Mouse (Mus musculus): Measurements from ENCODE around the gene Dleu7.

Dleu7 gene

DNA sequence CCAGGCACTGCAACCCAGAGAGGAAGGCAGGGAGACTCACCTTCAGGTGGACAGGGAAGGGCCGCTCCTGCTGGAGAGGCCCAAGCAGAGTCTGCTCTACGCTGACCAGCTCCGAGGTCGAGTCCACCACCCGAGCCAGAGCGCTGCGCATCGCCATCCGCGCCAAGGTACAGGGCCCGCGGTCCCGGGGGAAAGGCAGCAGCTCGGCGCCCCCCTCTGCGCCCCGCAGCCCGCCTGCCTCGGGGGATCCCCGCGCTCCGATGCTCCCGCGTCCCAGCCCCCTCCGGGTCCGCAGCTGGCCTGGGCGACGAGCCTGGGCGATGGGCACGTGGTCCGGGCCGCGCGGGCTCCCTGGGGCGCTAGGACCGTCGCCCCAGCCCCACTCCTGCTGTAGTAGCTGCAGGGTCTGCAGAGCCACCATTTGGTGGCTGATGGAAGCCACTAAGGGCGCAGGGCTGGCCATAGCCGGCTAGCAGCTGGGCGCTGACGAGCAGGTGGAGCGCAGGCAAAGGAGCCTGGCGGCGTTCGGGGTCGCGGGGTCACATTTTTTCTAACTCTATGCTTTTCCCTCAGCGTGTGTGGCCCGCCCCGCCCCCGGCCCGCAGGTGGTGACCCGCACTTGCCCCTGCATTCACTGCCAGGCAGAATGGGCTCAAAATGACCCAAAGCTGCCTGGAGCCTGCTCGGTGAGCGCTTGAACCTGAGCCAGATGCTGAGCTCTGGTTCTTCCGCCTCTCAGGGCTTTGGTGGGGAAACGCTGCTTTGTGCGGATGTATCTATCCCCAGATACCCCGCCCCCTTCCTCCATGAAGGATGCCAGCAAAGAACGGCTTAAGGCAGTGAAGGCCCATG, at the start of gene Dleu7, which contains the start of gene Rnaseh2b:
Gene Dleu7, minus strand, starts transcription at position 560 of the 852 bp plus-strand sequence.
Gene Rnaseh2b, plus strand, starts transcription at position 102 of the 852 bp plus-strand sequence.
- in situ Hi-C loops (cut with MboI, MseI), result loop anchor here in 1 of 2 experiments (5.0 kb wide), 1 partner anchor 40 kb away; no protein-coding TSS in a partner anchor

DNA sequence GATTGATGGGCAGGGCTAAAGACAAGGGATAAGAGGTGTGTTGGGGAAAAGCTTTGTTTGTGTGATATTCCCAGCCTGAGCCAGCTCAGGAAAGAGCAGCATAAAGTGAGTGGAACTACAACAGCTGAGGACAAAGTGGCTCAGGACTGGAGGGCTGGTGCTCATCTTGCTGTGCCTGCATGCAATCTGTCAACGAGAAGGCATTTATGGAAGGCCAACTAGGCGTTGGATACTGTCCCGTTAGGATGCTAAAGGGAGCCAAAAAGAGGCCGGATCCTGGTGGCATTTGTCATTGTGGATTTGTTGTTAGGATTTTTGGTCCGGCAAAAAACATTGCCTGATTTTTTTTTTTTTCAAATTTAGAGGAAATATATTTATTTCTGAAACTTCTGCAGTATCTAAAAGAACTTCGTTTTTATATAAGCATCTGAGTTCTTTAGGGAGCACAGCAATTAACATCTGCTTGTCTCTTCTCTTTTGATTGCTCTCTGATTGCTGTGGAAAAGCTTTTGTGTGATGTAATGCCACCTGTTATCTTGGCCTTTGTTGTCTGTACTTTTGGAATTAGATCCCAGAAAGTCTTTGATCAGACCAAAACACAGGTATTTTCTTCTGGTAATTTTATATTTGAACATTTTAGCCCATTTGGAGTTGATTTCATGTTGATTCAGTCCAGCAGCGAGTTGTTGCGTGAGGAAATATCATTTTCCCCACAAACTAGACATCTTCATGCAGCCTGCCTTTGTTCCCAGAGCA, 49.2 kb upstream of the Dleu7 start:
- in situ Hi-C loops (cut with MboI, MseI), result no loop called here

GRCm38 (mm10) chr14:62339196-62339595, 46.3 kb upstream of the Dleu7 start:
- in situ Hi-C loops (cut with MboI, MseI), result no loop called here

DNA sequence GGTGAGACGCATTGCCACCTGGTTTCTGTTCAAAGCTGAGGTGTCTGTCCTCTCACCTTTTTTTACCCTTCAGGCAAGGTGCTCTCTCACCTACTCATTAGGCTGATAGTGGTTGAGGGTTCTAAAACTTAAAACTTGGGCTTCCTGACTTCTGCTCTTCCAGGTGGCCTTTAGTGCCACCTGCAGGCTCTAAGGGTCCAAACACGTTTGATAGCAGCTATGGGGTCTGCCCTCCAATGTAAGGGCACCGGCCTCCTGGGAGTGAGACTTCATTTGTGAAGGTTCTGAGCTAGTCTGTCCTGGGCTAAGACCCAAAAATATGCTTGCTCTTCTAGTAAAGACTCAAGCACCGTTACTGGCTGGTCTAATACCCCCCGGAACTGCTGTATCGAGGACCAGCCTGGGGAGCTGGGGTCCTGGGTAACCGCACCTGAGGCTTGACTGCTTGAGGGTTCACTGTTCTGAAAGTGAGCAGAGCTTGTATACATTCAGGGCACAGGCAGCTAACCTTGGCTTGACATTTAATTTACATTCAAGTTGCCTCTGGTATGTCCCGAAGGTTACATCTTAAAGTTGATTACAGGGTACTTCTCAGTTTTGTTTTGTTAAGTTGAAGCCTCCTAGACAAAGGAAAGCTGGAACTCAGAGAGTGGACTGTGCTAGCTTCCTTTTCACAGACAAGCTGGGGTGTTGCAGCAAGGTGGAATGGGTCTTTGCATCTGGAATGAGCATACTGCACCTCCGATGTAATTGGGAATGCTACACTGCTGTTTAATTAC, 41.3 kb upstream of the Dleu7 start:
- in situ Hi-C loops (cut with MboI, MseI), result loop anchor here in 1 of 2 experiments (5.0 kb wide), 1 partner anchor 42 kb away; the partner anchor contains the start of genes Dleu7 and Rnaseh2b

DNA sequence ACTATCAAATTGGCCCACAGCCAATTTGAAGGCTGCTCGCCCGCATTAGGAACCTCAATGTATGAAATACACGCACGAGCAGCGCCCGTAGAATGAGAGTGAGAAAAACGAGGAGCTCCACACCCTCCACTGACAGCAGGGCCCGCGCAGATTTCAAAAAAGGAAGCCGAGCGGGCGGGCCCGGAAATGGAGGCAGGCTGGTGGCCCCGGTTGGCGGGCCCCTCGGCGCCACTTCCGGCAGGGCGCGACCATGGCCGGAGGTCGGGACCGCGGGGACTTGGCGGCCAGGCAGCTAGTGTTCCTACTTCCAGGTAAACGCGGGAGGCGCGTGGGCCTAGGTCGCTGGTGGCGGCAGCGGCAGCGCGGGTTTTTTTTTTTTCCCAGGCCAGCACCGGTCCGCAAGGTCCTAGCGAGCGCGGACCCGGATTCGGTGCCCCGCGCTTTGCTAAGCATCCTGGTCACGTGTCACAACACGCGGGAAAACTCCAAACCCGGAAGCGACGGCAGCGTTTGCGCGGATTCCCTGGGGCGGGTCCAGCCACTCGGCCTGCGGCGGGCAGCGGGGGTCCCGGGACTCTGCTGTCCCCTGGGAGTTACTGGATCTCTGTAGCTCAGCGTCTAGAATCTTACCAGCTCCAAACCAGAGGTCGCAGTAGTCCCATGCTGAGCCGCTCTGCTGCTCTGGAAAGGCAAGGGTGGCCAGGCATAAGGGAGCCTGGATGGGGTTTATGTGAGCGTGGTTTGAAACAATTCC, 39.2 kb upstream of the Dleu7 start:
- in situ Hi-C loops (cut with MboI, MseI), result loop anchor here in 1 of 2 experiments (5.0 kb wide), 1 partner anchor 40 kb away; the partner anchor contains the start of genes Dleu7 and Rnaseh2b

- in situ Hi-C loops (cut with MboI, MseI), result loop anchor here in 1 of 2 experiments (5.0 kb wide), 1 partner anchor 39 kb away; the partner anchor contains the start of genes Dleu7 and Rnaseh2b
These were observed 38.6 kb upstream of the Dleu7 start for GRCm38 (mm10) chr14:62331457-62331856.

- in situ Hi-C loops (cut with MboI, MseI), result loop anchor here in 1 of 2 experiments (5.0 kb wide), 1 partner anchor 37 kb away; the partner anchor contains the start of genes Dleu7 and Rnaseh2b
These were observed 36.8 kb upstream of the Dleu7 start for GRCm38 (mm10) chr14:62329631-62330030.

DNA sequence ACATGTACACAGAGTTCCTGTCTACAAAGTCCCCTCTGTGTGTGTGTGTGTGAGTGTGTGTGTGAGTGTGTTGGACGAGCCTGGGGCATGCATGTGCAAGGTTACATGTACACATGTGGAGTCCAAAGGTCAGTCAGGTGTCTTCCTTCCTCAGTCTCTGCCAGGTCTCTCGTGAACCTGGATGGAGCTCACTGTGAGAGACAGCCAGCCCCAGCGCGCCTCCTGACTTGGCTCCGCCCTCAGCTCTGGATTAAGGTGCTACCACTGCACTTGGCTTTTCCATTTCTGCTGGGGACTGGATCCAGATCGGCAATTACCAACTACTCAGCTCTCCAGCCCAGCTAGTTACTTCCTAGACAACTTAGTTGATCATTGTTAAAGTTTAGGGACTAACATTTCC, 35.8 kb upstream of the Dleu7 start:
- in situ Hi-C loops (cut with MboI, MseI), result no loop called here

DNA sequence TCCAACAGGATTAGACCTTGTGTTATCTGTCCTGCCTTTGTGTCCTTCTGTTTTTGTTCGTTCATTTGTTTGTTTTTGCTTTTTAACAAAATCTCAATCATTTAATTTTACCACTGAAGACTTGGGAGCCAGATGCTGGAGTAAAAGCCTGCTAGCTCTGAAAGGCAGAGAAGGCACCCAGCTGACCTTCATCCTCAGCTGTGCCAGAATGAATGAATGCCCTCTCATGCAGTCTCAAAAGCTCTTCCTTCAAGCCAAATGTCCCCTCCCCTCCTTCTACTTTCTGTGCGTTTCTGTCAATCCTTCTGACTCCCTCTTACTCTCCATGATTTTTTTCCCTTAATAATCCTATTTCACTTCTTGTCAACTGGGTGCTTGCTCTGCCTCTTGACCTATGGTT, 34.3 kb upstream of the Dleu7 start:
- in situ Hi-C loops (cut with MboI, MseI), result no loop called here

- in situ Hi-C loops (cut with MboI, MseI), result no loop called here
These were observed 33.2 kb upstream of the Dleu7 start for GRCm38 (mm10) chr14:62326026-62326425.

GRCm38 (mm10) chr14:62324943-62325342, 32.1 kb upstream of the Dleu7 start:
- in situ Hi-C loops (cut with MboI, MseI), result loop anchor here in 1 of 2 experiments (5.0 kb wide), 1 partner anchor 97 kb away; no protein-coding TSS in a partner anchor

GRCm38 (mm10) chr14:62323457-62323856, 30.6 kb upstream of the Dleu7 start:
- in situ Hi-C loops (cut with MboI, MseI), result loop anchor here in 1 of 2 experiments (5.0 kb wide), 1 partner anchor 99 kb away; no protein-coding TSS in a partner anchor

DNA sequence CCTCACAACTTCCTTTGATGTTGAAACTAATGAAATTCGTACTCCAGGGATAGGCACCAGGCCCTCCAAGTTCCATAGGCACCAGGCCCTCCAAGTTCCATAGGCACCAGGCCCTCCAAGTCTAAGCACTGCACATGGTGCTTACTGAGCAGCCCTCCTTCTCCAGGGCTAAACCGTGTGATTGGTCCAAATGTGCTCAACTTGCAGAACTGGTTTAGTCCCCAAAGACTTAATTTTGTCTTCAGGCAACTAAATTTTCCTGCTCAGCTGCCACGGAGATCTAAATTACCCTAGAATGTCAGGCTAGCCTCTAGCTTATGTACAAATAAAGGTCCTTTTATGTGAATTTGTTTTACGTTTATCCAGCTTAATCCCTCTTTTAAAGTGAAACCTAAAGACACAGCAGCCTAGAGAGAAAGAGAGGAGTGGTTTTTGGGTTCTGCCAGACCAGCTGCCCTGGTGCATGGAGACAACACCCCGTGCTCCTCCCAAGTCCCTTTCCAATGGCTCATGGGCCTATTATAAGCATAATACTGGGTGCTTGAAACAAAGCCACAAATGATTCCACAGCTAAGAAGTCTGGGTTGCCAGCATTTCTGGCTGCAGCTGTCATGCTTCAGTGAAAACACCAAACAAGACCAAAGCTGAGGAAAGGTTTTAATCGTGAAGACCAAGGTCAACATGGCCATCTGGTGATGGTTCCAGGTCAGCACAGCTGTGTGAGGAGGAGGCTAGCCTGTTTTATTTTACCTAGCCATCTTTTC, 29.9 kb upstream of the Dleu7 start:
- in situ Hi-C loops (cut with MboI, MseI), result loop anchor here in 1 of 2 experiments (5.0 kb wide), 1 partner anchor 100 kb away; no protein-coding TSS in a partner anchor

DNA sequence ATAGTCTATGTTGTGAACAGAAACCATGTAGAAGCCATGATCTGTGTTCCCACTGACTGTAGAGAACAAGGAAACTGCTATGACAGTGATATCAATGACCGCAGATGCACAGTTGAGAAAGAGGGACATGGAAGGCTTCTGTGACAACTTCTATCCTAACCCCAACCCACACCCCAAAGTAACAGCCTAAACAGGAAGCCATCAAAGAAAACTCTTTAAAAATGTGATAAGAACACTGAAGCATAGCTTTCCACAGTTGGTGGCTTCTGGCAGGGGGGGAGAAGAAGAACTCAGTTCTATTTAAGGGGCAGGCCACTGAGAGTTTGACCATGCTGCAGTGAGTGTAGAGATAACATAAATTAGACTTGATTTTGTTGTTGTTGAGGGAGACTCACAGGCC, 18.8 kb upstream of the Dleu7 start:
- in situ Hi-C loops (cut with MboI, MseI), result no loop called here

DNA sequence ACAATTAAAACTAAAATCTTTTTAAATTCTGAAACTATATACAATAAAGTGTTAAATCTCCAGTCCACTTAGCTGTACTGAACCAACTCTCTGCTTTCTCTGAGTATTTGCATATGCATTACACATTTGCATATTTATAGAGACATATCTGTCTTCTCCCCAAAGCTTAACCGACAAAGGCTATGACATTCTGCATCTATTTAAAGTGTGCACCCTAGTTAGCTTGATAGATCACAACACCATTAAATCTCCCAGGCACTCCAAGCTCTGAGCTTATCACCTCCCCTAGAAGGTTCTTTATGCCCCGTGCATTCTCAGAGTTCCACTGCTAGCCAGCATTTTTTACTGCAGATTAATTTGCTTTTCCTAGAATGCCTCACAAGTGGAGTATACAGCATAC, 16.2 kb upstream of the Dleu7 start:
- in situ Hi-C loops (cut with MboI, MseI), result no loop called here

GRCm38 (mm10) chr14:62307555-62307954, 14.7 kb upstream of the Dleu7 start:
- in situ Hi-C loops (cut with MboI, MseI), result no loop called here

DNA sequence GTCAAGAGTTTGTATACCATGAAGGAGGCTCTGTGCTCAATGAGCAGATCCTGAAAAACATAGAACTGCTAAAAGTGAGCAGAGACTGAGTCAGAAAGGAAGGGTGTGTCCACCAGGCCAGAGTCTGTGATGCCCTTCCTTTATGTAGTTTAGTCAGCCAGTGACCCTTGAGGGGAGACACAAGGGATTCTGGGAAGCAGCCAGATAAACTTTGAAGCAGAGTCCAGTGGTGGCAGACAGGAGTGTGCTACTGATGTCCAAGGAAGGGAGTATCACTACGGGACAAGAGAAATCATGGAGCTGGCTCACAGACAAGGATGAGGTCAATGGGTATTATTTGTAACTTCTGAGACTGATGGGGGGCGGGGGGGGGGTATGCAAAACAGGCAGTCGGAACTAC, 7.2 kb upstream of the Dleu7 start:
- in situ Hi-C loops (cut with MboI, MseI), result no loop called here

GRCm38 (mm10) chr14:62298808-62299207, 6.0 kb upstream of the Dleu7 start:
- in situ Hi-C loops (cut with MboI, MseI), result no loop called here

- in situ Hi-C loops (cut with MboI, MseI), result loop anchor here in 1 of 2 experiments (5.0 kb wide), 1 partner anchor 40 kb away; no protein-coding TSS in a partner anchor
These were observed 720 bp downstream of the Dleu7 start for GRCm38 (mm10) chr14:62292166-62292487.
